ENCODE assay signal across 7 mouse cellular contexts in the genomic region with DNA sequence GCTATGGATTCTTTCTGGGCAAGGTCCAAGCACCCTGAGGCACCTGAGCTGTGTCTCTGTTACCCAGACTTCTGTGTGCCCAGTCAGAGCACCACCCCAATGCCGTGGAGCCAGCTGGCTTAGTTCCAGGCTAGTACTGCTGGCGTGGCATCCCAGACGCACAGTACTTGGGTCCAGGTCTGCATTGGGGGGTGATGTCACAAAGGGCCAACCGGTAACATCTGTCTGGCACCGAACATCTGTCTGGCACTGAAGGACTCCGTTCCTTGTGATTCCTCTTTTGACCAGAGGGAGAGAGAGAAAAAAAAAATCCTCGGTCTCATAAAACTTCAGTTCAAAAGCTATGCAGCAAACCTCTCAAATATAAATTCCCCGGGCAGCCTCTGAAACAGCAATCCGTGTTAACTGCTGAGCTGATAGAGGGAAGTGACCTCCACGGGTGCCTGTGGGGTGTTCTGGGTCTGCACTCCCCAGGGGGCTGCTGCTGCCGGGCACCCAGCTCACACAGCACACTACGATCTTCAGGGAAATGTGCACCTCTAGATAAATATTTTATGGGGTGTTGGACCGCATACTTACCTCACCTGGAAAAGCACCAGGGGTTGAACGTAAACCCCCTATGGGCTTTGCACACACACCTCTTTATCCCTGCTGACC. TPM values are rescaled to one million over a fixed set of nuclear protein-coding genes. Genes with fewer than 3 reads are reported as not detected.
DNase-seq lines count a peak whose midpoint lies in the region; ATAC-seq lines count a peak whose summit lies in the region.

No protein-coding gene starts in this region.

- DNase-seq in A20 (ENCODE audit: low read depth, low spot score) (peak; percentile 32), adipocyte (ENCODE audit: low spot score) (peak; percentile 43)
- no peak for DNase-seq in forebrain, embryonic 11.5 days (ENCODE audit: low spot score)
- DNase-seq in kidney, adult 11 months: peak; percentile 51
- peak; percentile 24 for DNase-seq in mesoderm, embryonic 11.5 days (ENCODE audit: low read depth, low spot score)
- no peak for DNase-seq in embryo, embryonic 11 days
- DNase-seq in thymus, postnatal 36 days: no peak

- peak overlapping the region; percentile 82 for H3K4me2 ChIP-seq in forebrain, embryonic 11.5 days (ENCODE audit: low read depth, low read length, severe bottlenecking)

- H3K36me3 ChIP-seq in forebrain, embryonic 11.5 days (ENCODE audit: control insufficient read depth, insufficient read depth, low read length): no peaks in the 10 kb centered on the region

- no peak for ATAC-seq in forebrain, embryonic 11.5 days (replicated peaks; ENCODE audit: low FRiP score)

- no peak overlapping the region for H3K27ac ChIP-seq in forebrain, embryonic 11.5 days (ENCODE audit: low read depth, low read length)

- no peaks in the 10 kb centered on the region for H3K9me3 ChIP-seq in forebrain, embryonic 11.5 days (ENCODE audit: control insufficient read depth, low read length)

- peaks cover 74% of the 10 kb centered on the region for H3K27me3 ChIP-seq in forebrain, embryonic 11.5 days (ENCODE audit: control insufficient read depth, insufficient read depth, low read length)

- 24% methylated on average over 14 of the region's 14 CpGs for WGBS in forebrain, embryonic 11.5 days

- H3K4me1 ChIP-seq in forebrain, embryonic 11.5 days (replicated peaks; ENCODE audit: control insufficient read depth, insufficient read depth, low read length): peaks cover 16% of the 10 kb centered on the region

- H3K9ac ChIP-seq in forebrain, embryonic 11.5 days (ENCODE audit: low read length): no peak overlapping the region

- peak overlapping the region; percentile 40; the same call in 1 of the 2 replicates for H3K4me3 ChIP-seq in forebrain, embryonic 11.5 days (ENCODE audit: low read depth, low read length)

RNA-seq across cellular contexts. Expression of gene H6pd, which starts 22.5 kb away (rescaled TPM):
- polyA plus RNA-seq in forebrain, embryonic 11.5 days (2014; fragmentation: Nextera tagmentation; extraction: Ambion mirVana): 2.1 and 2.5 TPM in 2 replicates

RNA-seq across cellular contexts. Expression of gene Gpr157, which starts 55.8 kb away (rescaled TPM):
- 0.21 and 0.24 TPM in 2 replicates for polyA plus RNA-seq in forebrain, embryonic 11.5 days (2014; fragmentation: Nextera tagmentation; extraction: Ambion mirVana)

Comparison
In these comparisons a context has a peak if more than half of its experiments do, and no peak if none do; other contexts are left out.
1. DNase-seq: peak in A20 (single experiment), adipocyte (single experiment), kidney, adult 11 months (single experiment) and mesoderm, embryonic 11.5 days (single experiment); none in forebrain, embryonic 11.5 days (single experiment), embryo, embryonic 11 days (single experiment) and thymus, postnatal 36 days (0 of 2).